Mouse (Mus musculus) liver, postnatal 0 days (tissue): ENCODE results near the gene Macc1.

Source experiments
- CTCF ChIP-seq: sonication (generic); IDR thresholded peaks from 2 replicates; pipeline ENCODE4 v1.5.1; 2016; ENCODE audit warnings: antibody characterized with exemption, low read depth
- EP300 ChIP-seq: IDR thresholded peaks from 2 replicates; pipeline ENCODE4 v1.6.1; 2016; ENCODE audit warnings: antibody characterized with exemption, low read depth, mild to moderate bottlenecking

DNA sequence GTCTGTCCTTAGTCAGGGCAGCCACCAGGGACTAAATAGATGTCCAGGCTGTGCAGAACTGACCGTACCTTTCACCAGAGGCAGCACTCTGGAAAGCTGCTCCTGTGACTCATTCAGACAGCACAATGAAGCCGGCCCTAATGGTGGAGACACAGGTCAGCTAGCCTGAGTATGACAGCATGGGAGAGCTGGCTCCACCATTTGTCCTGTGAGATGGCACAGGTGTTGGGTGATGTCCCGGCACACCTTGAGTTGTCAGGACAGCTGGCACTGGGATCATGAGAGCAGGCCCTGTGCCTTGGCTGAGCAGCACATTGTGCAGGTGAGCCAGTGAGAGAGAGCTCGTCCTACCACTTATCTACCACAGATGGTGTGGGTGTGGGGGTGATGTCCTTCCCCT lies 16.6 kb downstream of the Macc1 start:
- no peak for TF ChIP-seq CTCF
- no peak for TF ChIP-seq EP300
